Mouse (Mus musculus) megakaryocyte, adult 5-6 weeks (primary cell): ENCODE data around the gene Btnl4. TPM values are rescaled to one million over a fixed set of nuclear protein-coding genes. Genes with fewer than 3 reads are reported as not detected.
"Not testable (repeated sequence)": the region's sequence is repeated elsewhere in the genome, so short reads cannot be mapped to it uniquely, and the experiment has no call there.

ENCODE experiments used
- ATAC-seq: 2 replicates; pipeline ENCODE4 v1.8.0; 2016; ENCODE audit warnings: mild to moderate bottlenecking, inconsistent platforms; ENCODE audit not compliant: poor library complexity, severe bottlenecking
- total RNA-seq, 2 experiments: library from RNA; stranded (forward) in 1 of 2; stranded (reverse) in 1 of 2; fragments of 153-499, 151-499 nt in 1 of 2; fragments of 221-1000, 200-1000 nt in 1 of 2; gene quantifications; 2 replicates each; pipeline versions ENCODE4 v1.2.3 to v1.2.4; 2015 to 2017

Gene Btnl4
- total RNA-seq (2015) (not detected in 2 replicates), total RNA-seq (2017) (not detected in 2 replicates)

- not testable (repeated sequence) for ATAC-seq
Observed at GRCm38 (mm10) chr17:34477238-34478013, at the start of gene Btnl4. TSS of gene Btnl4 (minus strand) at chr17:34477318.

- no peak for ATAC-seq
Observed at GRCm38 (mm10) chr17:34519001-34519400, 41.9 kb upstream of the Btnl4 start.

GRCm38 (mm10) chr17:34518571-34518970, 41.5 kb upstream of the Btnl4 start:
- ATAC-seq, result not testable (repeated sequence)

GRCm38 (mm10) chr17:34517795-34518194, 40.7 kb upstream of the Btnl4 start:
- ATAC-seq, result no peak

GRCm38 (mm10) chr17:34517252-34517651, 40.1 kb upstream of the Btnl4 start, which contains the start of gene Btnl6:
TSS of gene Btnl6 (minus strand) at chr17:34517352.
- ATAC-seq, result no peak

- ATAC-seq, result no peak
Observed at GRCm38 (mm10) chr17:34516514-34516913, 39.4 kb upstream of the Btnl4 start.

GRCm38 (mm10) chr17:34511723-34512122, 34.6 kb upstream of the Btnl4 start:
- ATAC-seq, result not testable (repeated sequence)

GRCm38 (mm10) chr17:34507591-34507990, 30.5 kb upstream of the Btnl4 start:
- no peak for ATAC-seq

GRCm38 (mm10) chr17:34497726-34498125, 20.6 kb upstream of the Btnl4 start:
- ATAC-seq, result not testable (repeated sequence)

- ATAC-seq, result not testable (repeated sequence)
Observed at GRCm38 (mm10) chr17:34497319-34497718, 20.2 kb upstream of the Btnl4 start.

GRCm38 (mm10) chr17:34496539-34496938, 19.4 kb upstream of the Btnl4 start:
- no peak for ATAC-seq

GRCm38 (mm10) chr17:34495156-34495555, 18.0 kb upstream of the Btnl4 start:
- ATAC-seq, result not testable (repeated sequence)

- no peak for ATAC-seq
Observed at GRCm38 (mm10) chr17:34492796-34493195, 15.7 kb upstream of the Btnl4 start.

GRCm38 (mm10) chr17:34476427-34476826, 691 bp downstream of the Btnl4 start:
- no peak for ATAC-seq

GRCm38 (mm10) chr17:34475060-34475459, 2.1 kb downstream of the Btnl4 start:
- ATAC-seq, result no peak

- no peak for ATAC-seq
Observed at GRCm38 (mm10) chr17:34470491-34470890, 6.6 kb downstream of the Btnl4 start.

GRCm38 (mm10) chr17:34465906-34466305, 11.2 kb downstream of the Btnl4 start:
- ATAC-seq, result not testable (repeated sequence)

- no peak for ATAC-seq
Observed at GRCm38 (mm10) chr17:34459255-34459654, 17.9 kb downstream of the Btnl4 start.

GRCm38 (mm10) chr17:34457668-34458067, 19.4 kb downstream of the Btnl4 start:
- no peak for ATAC-seq

- no peak for ATAC-seq
Observed at GRCm38 (mm10) chr17:34448473-34449041, 28.6 kb downstream of the Btnl4 start.

- no peak for ATAC-seq
Observed at GRCm38 (mm10) chr17:34441990-34442389, 35.1 kb downstream of the Btnl4 start.

GRCm38 (mm10) chr17:34439795-34440194, 37.3 kb downstream of the Btnl4 start:
- ATAC-seq, result no peak
